8 mouse cellular contexts compared by ENCODE assay signal in the genomic region with DNA sequence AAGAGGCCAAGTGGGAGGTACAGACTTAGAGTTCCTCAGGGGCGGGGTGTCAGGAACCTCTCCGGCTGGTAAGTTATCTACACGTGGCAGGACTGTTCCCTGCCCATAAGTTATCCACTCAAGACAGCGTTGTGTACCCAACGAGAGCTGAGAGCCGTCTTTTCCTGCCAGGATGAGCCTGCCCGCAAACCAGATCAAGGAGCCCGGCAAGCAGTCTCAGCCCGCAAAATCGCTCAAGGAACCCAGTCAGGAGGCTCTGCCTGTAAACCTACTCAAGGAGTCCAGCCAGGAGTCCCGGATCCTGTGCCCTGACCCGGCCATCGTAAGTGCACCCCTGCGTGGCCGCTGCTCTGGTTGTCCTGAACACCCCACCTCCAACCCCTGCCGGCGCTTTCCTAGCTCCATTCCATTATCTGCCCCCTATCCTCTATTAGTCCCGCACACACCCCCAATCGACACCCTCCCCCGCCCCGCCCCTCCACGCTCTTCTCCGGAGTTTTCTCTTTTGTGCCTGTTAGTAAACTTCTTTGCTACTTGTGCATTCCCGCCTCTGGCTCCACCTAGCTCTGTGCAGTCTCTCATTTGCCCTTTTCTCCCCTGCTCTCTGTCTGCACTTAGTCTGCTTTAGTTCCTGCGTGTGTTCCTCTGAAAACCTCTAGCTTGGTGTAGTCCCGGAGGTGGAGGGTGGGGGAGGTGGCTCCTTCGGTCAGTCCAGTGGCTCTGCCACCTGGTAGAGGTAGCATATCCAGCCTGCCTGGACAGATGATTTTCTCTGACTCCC. TPM values are rescaled to one million over a fixed set of nuclear protein-coding genes. Genes with fewer than 3 reads are reported as not detected.
DNase-seq lines count a peak whose midpoint lies in the region; ATAC-seq and TF ChIP-seq lines count a peak whose summit lies in the region.

No protein-coding gene starts in this region.

- no peak for TF ChIP-seq POLR2A in thymus, adult 2 months (IDR thresholded peaks at IDR 0.05; ENCODE audit: control insufficient read depth, extremely low read depth, insufficient read depth, low read length, poor library complexity)

- no peak for ATAC-seq in embryonic facial prominence, embryonic 13.5 days (ENCODE audit: insufficient number of reproducible peaks, insufficient read depth, low FRiP score, low TSS enrichment, low read depth)
- no peak for ATAC-seq in hindbrain, embryonic 12.5 days (ENCODE audit: low FRiP score)
- no peak for ATAC-seq in midbrain, postnatal 0 days (ENCODE audit: low FRiP score)

- DNase-seq in thymus, adult 2 months: peak; percentile 24
- DNase-seq in thymus, adult 18-20 months: no peak
- peak; percentile 87 for DNase-seq in liver
- no peak for DNase-seq in midbrain, postnatal 0 days (ENCODE audit: low spot score)
- DNase-seq in thymus, postnatal 14 days: peak; percentile 27
- DNase-seq in layer of hippocampus, adult 18-20 months (ENCODE audit: low spot score in 2 of 2): no peak

- peaks cover 27% of the 10 kb centered on the region for H3K4me1 ChIP-seq in thymus, adult 2 months (replicated peaks; ENCODE audit: control insufficient read depth, insufficient read depth, low read length)
- H3K4me1 ChIP-seq in embryonic facial prominence, embryonic 13.5 days: peaks cover 21% of the 10 kb centered on the region
- H3K4me1 ChIP-seq in hindbrain, embryonic 12.5 days: peaks cover 10% of the 10 kb centered on the region; the same call in 1 of the 2 replicates
- H3K4me1 ChIP-seq in midbrain, postnatal 0 days (ENCODE audit: insufficient read depth, low read length): peaks cover 3% of the 10 kb centered on the region; the same call in 1 of the 2 replicates

- no peaks in the 10 kb centered on the region for H3K36me3 ChIP-seq in thymus, adult 2 months (ENCODE audit: control insufficient read depth, insufficient read depth, low read length)
- peaks cover 7% of the 10 kb centered on the region for H3K36me3 ChIP-seq in embryonic facial prominence, embryonic 13.5 days
- no peaks in the 10 kb centered on the region for H3K36me3 ChIP-seq in hindbrain, embryonic 12.5 days
- no peaks in the 10 kb centered on the region for H3K36me3 ChIP-seq in midbrain, postnatal 0 days (ENCODE audit: insufficient read depth, low read length)

- TF ChIP-seq CTCF in thymus, adult 2 months (IDR thresholded peaks at IDR 0.05; ENCODE audit: borderline replicate concordance, control insufficient read depth, extremely low read depth, insufficient read depth, low read length, poor library complexity): no peak
- TF ChIP-seq CTCF in midbrain, postnatal 0 days (IDR thresholded peaks at IDR 0.05): no peak

- H3K4me3 ChIP-seq in thymus, adult 2 months (ENCODE audit: control insufficient read depth, insufficient read depth, low read length): peak overlapping the region; percentile 27
- peak overlapping the region; percentile 50 for H3K4me3 ChIP-seq in embryonic facial prominence, embryonic 13.5 days
- H3K4me3 ChIP-seq in hindbrain, embryonic 12.5 days: peak overlapping the region; percentile 23
- H3K4me3 ChIP-seq in midbrain, postnatal 0 days (ENCODE audit: low read depth, low read length): peak overlapping the region; percentile 19; the same call in 1 of the 2 replicates

- no peak overlapping the region for H3K27ac ChIP-seq in thymus, adult 2 months (ENCODE audit: control insufficient read depth, insufficient read depth, low read length)
- H3K27ac ChIP-seq in embryonic facial prominence, embryonic 13.5 days: peak overlapping the region; percentile 57; the same call in 1 of the 2 replicates
- no peak overlapping the region for H3K27ac ChIP-seq in hindbrain, embryonic 12.5 days
- H3K27ac ChIP-seq in midbrain, postnatal 0 days (ENCODE audit: low read depth, low read length): no peak overlapping the region

- no peaks in the 10 kb centered on the region for H3K27me3 ChIP-seq in thymus, adult 2 months (ENCODE audit: control insufficient read depth, insufficient read depth, low read length)
- H3K27me3 ChIP-seq in embryonic facial prominence, embryonic 13.5 days: no peaks in the 10 kb centered on the region
- H3K27me3 ChIP-seq in hindbrain, embryonic 12.5 days: peaks cover 5% of the 10 kb centered on the region
- no peaks in the 10 kb centered on the region for H3K27me3 ChIP-seq in midbrain, postnatal 0 days (ENCODE audit: insufficient read depth, low read length)

- peak overlapping the region; percentile 87 for H3K4me2 ChIP-seq in embryonic facial prominence, embryonic 13.5 days
- H3K4me2 ChIP-seq in hindbrain, embryonic 12.5 days (replicated peaks): peak overlapping the region; percentile 58
- peak overlapping the region; percentile 45 for H3K4me2 ChIP-seq in midbrain, postnatal 0 days (ENCODE audit: low read depth, low read length, poor library complexity, severe bottlenecking)

- H3K9ac ChIP-seq in embryonic facial prominence, embryonic 13.5 days: peak overlapping the region; percentile 76
- H3K9ac ChIP-seq in hindbrain, embryonic 12.5 days: peak overlapping the region; percentile 44; the same call in 1 of the 2 replicates
- H3K9ac ChIP-seq in midbrain, postnatal 0 days (replicated peaks; ENCODE audit: low read length, poor library complexity, severe bottlenecking): no peak overlapping the region

- WGBS in thymus, adult 2 months: under 1% methylated on average over 27 of the region's 27 CpGs
- WGBS in embryonic facial prominence, embryonic 13.5 days: 6% methylated on average over 27 of the region's 27 CpGs
- 10% methylated on average over 27 of the region's 27 CpGs for WGBS in hindbrain, embryonic 12.5 days
- WGBS in midbrain, postnatal 0 days: 6% methylated on average over 27 of the region's 27 CpGs

- 0 out of 2 replicates have a peak, but pooled peaks cover 3% of the 10 kb centered on the region for H3K9me3 ChIP-seq in embryonic facial prominence, embryonic 13.5 days
- 0 out of 2 replicates have a peak, but pooled peaks cover 7% of the 10 kb centered on the region for H3K9me3 ChIP-seq in hindbrain, embryonic 12.5 days (replicated peaks)
- H3K9me3 ChIP-seq in midbrain, postnatal 0 days (ENCODE audit: low read length): no peaks in the 10 kb centered on the region

RNA-seq across cellular contexts. Expression of a gene that starts 2.2 kb away (rescaled TPM):
- polyA plus RNA-seq in thymus, adult 2 months (2012; rRNA removed): 2.7 and 4.9 TPM in 2 replicates
- 4.4 and 6.0 TPM in 2 replicates for polyA plus RNA-seq in embryonic facial prominence, embryonic 13.5 days (2015; fragmentation: Nextera tagmentation; extraction: Ambion mirVana)
- polyA plus RNA-seq in hindbrain, embryonic 12.5 days (2016; fragmentation: Nextera tagmentation; extraction: Ambion mirVana): 1.8 and 2.3 TPM in 2 replicates
- 0.14 and 0.16 TPM in 2 replicates for total RNA-seq in midbrain, postnatal 0 days (2014; rRNA removed)
- 1.0 and 1.3 TPM in 2 replicates for polyA plus RNA-seq in midbrain, postnatal 0 days (2015; fragmentation: Nextera tagmentation; extraction: Ambion mirVana)
- 1 to 10 TPM; 5.0 to 5.3 TPM for total RNA-seq in layer of hippocampus, adult 18-20 months (2021)

RNA-seq across cellular contexts. Expression of a gene that starts 27.4 kb away (rescaled TPM):
- 68.4 and 77.5 TPM in 2 replicates for polyA plus RNA-seq in thymus, adult 2 months (2012; rRNA removed)
- 53.0 and 57.5 TPM in 2 replicates for polyA plus RNA-seq in embryonic facial prominence, embryonic 13.5 days (2015; fragmentation: Nextera tagmentation; extraction: Ambion mirVana)
- polyA plus RNA-seq in hindbrain, embryonic 12.5 days (2016; fragmentation: Nextera tagmentation; extraction: Ambion mirVana): 54.2 and 55.3 TPM in 2 replicates
- 31.2 and 32.8 TPM in 2 replicates for total RNA-seq in midbrain, postnatal 0 days (2014; rRNA removed)
- 23.0 and 23.3 TPM in 2 replicates for polyA plus RNA-seq in midbrain, postnatal 0 days (2015; fragmentation: Nextera tagmentation; extraction: Ambion mirVana)
- total RNA-seq in layer of hippocampus, adult 18-20 months (2021): 10 to 100 TPM; 31.0 to 34.6 TPM

RNA-seq across cellular contexts. Expression of a gene that starts 35.8 kb away (rescaled TPM):
- polyA plus RNA-seq in thymus, adult 2 months (2012; rRNA removed): 116 and 163 TPM in 2 replicates
- polyA plus RNA-seq in embryonic facial prominence, embryonic 13.5 days (2015; fragmentation: Nextera tagmentation; extraction: Ambion mirVana): 0.63 and 1.0 TPM in 2 replicates
- polyA plus RNA-seq in hindbrain, embryonic 12.5 days (2016; fragmentation: Nextera tagmentation; extraction: Ambion mirVana): 0.72 and 0.81 TPM in 2 replicates
- total RNA-seq in midbrain, postnatal 0 days (2014; rRNA removed): 0.85 and 1.7 TPM in 2 replicates
- polyA plus RNA-seq in midbrain, postnatal 0 days (2015; fragmentation: Nextera tagmentation; extraction: Ambion mirVana): 1.3 and 1.6 TPM in 2 replicates
- total RNA-seq in layer of hippocampus, adult 18-20 months (2021): 10 to 100 TPM; 41.0 to 47.8 TPM

RNA-seq across cellular contexts. Expression of a gene that starts 53.5 kb away (rescaled TPM):
- 137 and 168 TPM in 2 replicates for polyA plus RNA-seq in thymus, adult 2 months (2012; rRNA removed)
- polyA plus RNA-seq in embryonic facial prominence, embryonic 13.5 days (2015; fragmentation: Nextera tagmentation; extraction: Ambion mirVana): 346 and 350 TPM in 2 replicates
- polyA plus RNA-seq in hindbrain, embryonic 12.5 days (2016; fragmentation: Nextera tagmentation; extraction: Ambion mirVana): 350 and 364 TPM in 2 replicates
- total RNA-seq in midbrain, postnatal 0 days (2014; rRNA removed): 408 and 463 TPM in 2 replicates
- 608 and 638 TPM in 2 replicates for polyA plus RNA-seq in midbrain, postnatal 0 days (2015; fragmentation: Nextera tagmentation; extraction: Ambion mirVana)
- 100 to 1,000 TPM; 221 to 224 TPM for total RNA-seq in layer of hippocampus, adult 18-20 months (2021)

Comparison
In these comparisons a context has a peak if more than half of its experiments do, and no peak if none do; other contexts are left out.
1. DNase-seq: peak in thymus, adult 2 months (single experiment), liver (single experiment) and thymus, postnatal 14 days (single experiment); none in thymus, adult 18-20 months (0 of 2), midbrain, postnatal 0 days (single experiment) and layer of hippocampus, adult 18-20 months (0 of 2).
2. RNA of a gene that starts 35.8 kb away (polyA plus RNA-seq): 116 to 163 TPM in thymus, adult 2 months; 1.3 to 1.6 TPM in midbrain, postnatal 0 days, 0.72 to 0.81 TPM in hindbrain, embryonic 12.5 days and 0.63 to 1.0 TPM in embryonic facial prominence, embryonic 13.5 days; every median in the first group is over 10 times any median in the second.
3. Peak in every context shown above with its lines, with median percentiles within 50 percentile points of each other: H3K4me3 ChIP-seq and H3K4me2 ChIP-seq.